Comparison of ENCODE assay signal across 9 mouse cellular contexts in genomic region chr5:33433201-33434138, GRCm38 (mm10). TPM values are rescaled to one million over a fixed set of nuclear protein-coding genes. Genes with fewer than 3 reads are reported as not detected.
DNase-seq lines count a peak whose midpoint lies in the region; ATAC-seq and TF ChIP-seq lines count a peak whose summit lies in the region.
"Had no signal": no experiment of that assay in that cellular context is flagged by ENCODE, and none has a peak within 500 bp of the region (broad histone marks: within the 10 kb centered on the region; RNA-seq: fewer than 3 reads in every experiment).

Gene Nkx1-1 (minus strand): TSS chr5:33433976.

- H3K9ac ChIP-seq in lung, embryonic 16.5 days (ENCODE audit: low read length): no peak within 1 kb of the TSS
- 0 out of 2 replicates have a peak within 1 kb of the TSS, but pooled peaks have one; percentile 27 for H3K9ac ChIP-seq in limb, embryonic 12.5 days (replicated peaks)
- no peak within 1 kb of the TSS for H3K9ac ChIP-seq in stomach, embryonic 14.5 days (replicated peaks; ENCODE audit: low read depth, low read length)

- WGBS in lung, embryonic 16.5 days: 2% methylated on average over 66 of the region's 90 CpGs
- 2% methylated on average over 90 of the region's 90 CpGs for WGBS in lung, adult 2 months
- under 1% methylated on average over 90 of the region's 90 CpGs for WGBS in forebrain, embryonic 10.5 days
- under 1% methylated on average over 89 of the region's 90 CpGs for WGBS in limb, embryonic 12.5 days
- WGBS in stomach, embryonic 14.5 days: under 1% methylated on average over 89 of the region's 90 CpGs

- no peak for TF ChIP-seq CTCF in lung, adult 2 months (IDR thresholded peaks at IDR 0.05; ENCODE audit: insufficient read depth, low read length)

- H3K27me3 ChIP-seq in lung, embryonic 16.5 days (ENCODE audit: control insufficient read depth, insufficient read depth, low read depth, low read length): peaks cover 96% of the 10 kb centered on the region
- peaks cover 100% of the 10 kb centered on the region for H3K27me3 ChIP-seq in forebrain, embryonic 10.5 days (ENCODE audit: poor library complexity, severe bottlenecking)
- peaks cover 99% of the 10 kb centered on the region for H3K27me3 ChIP-seq in limb, embryonic 12.5 days
- H3K27me3 ChIP-seq in stomach, embryonic 14.5 days (ENCODE audit: control insufficient read depth, insufficient read depth, low read length): peaks cover 92% of the 10 kb centered on the region

- no peak within 1 kb of the TSS for H3K27ac ChIP-seq in lung, embryonic 16.5 days (ENCODE audit: low read length)
- H3K27ac ChIP-seq in forebrain, embryonic 10.5 days: no peak within 1 kb of the TSS
- H3K27ac ChIP-seq in limb, embryonic 12.5 days: no peak within 1 kb of the TSS
- no peak within 1 kb of the TSS for H3K27ac ChIP-seq in stomach, embryonic 14.5 days (ENCODE audit: low read length)

- no peak for DNase-seq in lung, adult 2 months
- DNase-seq in forebrain, embryonic 10.5 days (ENCODE audit: extremely low spot score, low spot score): peak; percentile 34
- DNase-seq in kidney, postnatal 10 days: no peak
- DNase-seq in T-cell, adult 2 months (ENCODE audit: low spot score): no peak
- DNase-seq in gastrocnemius, postnatal 36 days: no peak

- H3K4me2 ChIP-seq in lung, embryonic 16.5 days (ENCODE audit: low read depth, low read length): peak within 1 kb of the TSS; percentile 18
- peak within 1 kb of the TSS; percentile 48 for H3K4me2 ChIP-seq in limb, embryonic 12.5 days
- H3K4me2 ChIP-seq in stomach, embryonic 14.5 days (replicated peaks; ENCODE audit: low read depth, low read length): 0 out of 2 replicates have a peak within 1 kb of the TSS, but pooled peaks have one; percentile 22

- intact Hi-C loops in gastrocnemius, postnatal 36 days (cut with DNase I): no loop called here

- peaks cover 9% of the 10 kb centered on the region; the same call in 1 of the 2 replicates for H3K4me1 ChIP-seq in lung, embryonic 16.5 days (replicated peaks; ENCODE audit: control insufficient read depth, insufficient read depth, low read length)
- H3K4me1 ChIP-seq in lung, adult 2 months (ENCODE audit: control insufficient read depth, insufficient read depth, low read length): 0 out of 2 replicates have a peak, but pooled peaks cover 2% of the 10 kb centered on the region
- peaks cover 53% of the 10 kb centered on the region for H3K4me1 ChIP-seq in forebrain, embryonic 10.5 days
- H3K4me1 ChIP-seq in limb, embryonic 12.5 days (replicated peaks): peaks cover 33% of the 10 kb centered on the region
- H3K4me1 ChIP-seq in stomach, embryonic 14.5 days (ENCODE audit: control insufficient read depth, insufficient read depth, low read length): peaks cover 14% of the 10 kb centered on the region

- no peak for TF ChIP-seq POLR2A in lung, adult 2 months (IDR thresholded peaks at IDR 0.05; ENCODE audit: borderline replicate concordance, extremely low read depth, low read depth, low read length)

- no peaks in the 10 kb centered on the region for H3K36me3 ChIP-seq in lung, embryonic 16.5 days (ENCODE audit: control insufficient read depth, insufficient read depth, low read length)
- no peaks in the 10 kb centered on the region for H3K36me3 ChIP-seq in forebrain, embryonic 10.5 days (replicated peaks)
- H3K36me3 ChIP-seq in limb, embryonic 12.5 days: no peaks in the 10 kb centered on the region
- no peaks in the 10 kb centered on the region for H3K36me3 ChIP-seq in stomach, embryonic 14.5 days (ENCODE audit: control insufficient read depth, insufficient read depth, low read length)

- no peak for ATAC-seq in lung, embryonic 16.5 days (ENCODE audit: low read depth)
- no peak for ATAC-seq in limb, embryonic 12.5 days (ENCODE audit: insufficient number of reproducible peaks, insufficient read depth, low FRiP score, low TSS enrichment, low read depth)
- no peak for ATAC-seq in stomach, embryonic 14.5 days (ENCODE audit: insufficient number of reproducible peaks, insufficient read depth, low FRiP score, low read depth)

- peak within 1 kb of the TSS; percentile 14 for H3K4me3 ChIP-seq in lung, embryonic 16.5 days (ENCODE audit: low read length)
- H3K4me3 ChIP-seq in lung, adult 2 months (replicated peaks; ENCODE audit: extremely low read depth, low read depth, low read length): no peak within 1 kb of the TSS
- peak within 1 kb of the TSS; percentile 40 for H3K4me3 ChIP-seq in forebrain, embryonic 10.5 days
- peak within 1 kb of the TSS; percentile 31 for H3K4me3 ChIP-seq in limb, embryonic 12.5 days (replicated peaks)
- peak within 1 kb of the TSS; percentile 22 for H3K4me3 ChIP-seq in stomach, embryonic 14.5 days (ENCODE audit: low read depth, low read length)

- no peaks in the 10 kb centered on the region for H3K9me3 ChIP-seq in lung, embryonic 16.5 days (ENCODE audit: control insufficient read depth, low read length)
- no peaks in the 10 kb centered on the region for H3K9me3 ChIP-seq in forebrain, embryonic 10.5 days
- H3K9me3 ChIP-seq in limb, embryonic 12.5 days: no peaks in the 10 kb centered on the region
- no peaks in the 10 kb centered on the region for H3K9me3 ChIP-seq in stomach, embryonic 14.5 days (ENCODE audit: control insufficient read depth, low read depth, low read length)

RNA-seq across cellular contexts. Expression of gene Nkx1-1, which starts in this region (rescaled TPM):
- not detected in 2 replicates for polyA plus RNA-seq in lung, embryonic 16.5 days (2015; fragmentation: Nextera tagmentation; extraction: Ambion mirVana)
- not detected in 2 replicates for polyA plus RNA-seq in lung, adult 2 months (2012; rRNA removed)
- not detected in 2 replicates for polyA plus RNA-seq in forebrain, embryonic 10.5 days (2016; fragmentation: Nextera tagmentation; extraction: Ambion mirVana)
- not detected in 2 replicates for polyA plus RNA-seq in limb, embryonic 12.5 days (2016; fragmentation: Nextera tagmentation; extraction: Ambion mirVana)
- polyA plus RNA-seq in stomach, embryonic 14.5 days (2014; fragmentation: Nextera tagmentation; extraction: Ambion mirVana): not detected in 2 replicates
- total RNA-seq in gastrocnemius, postnatal 36 days (2021): not detected
- polyA plus RNA-seq: large intestine, adult 2 months had no signal

Comparison
In these comparisons a context has a peak if more than half of its experiments do, and no peak if none do; other contexts are left out.
1. Peak in DNase-seq and H3K4me3 ChIP-seq in forebrain, embryonic 10.5 days; RNA of the gene not detected or under 1 TPM.